Mouse (Mus musculus): ENCODE measurements around the gene Sf3b6. TPM values are rescaled to one million over a fixed set of nuclear protein-coding genes. Genes with fewer than 3 reads are reported as not detected.
A peak's percentile ranks its signal among the peaks of the same experiment; 100 is the strongest.

The Sf3b6 gene
- total RNA-seq, 1 experiment, result 119 TPM

DNA sequence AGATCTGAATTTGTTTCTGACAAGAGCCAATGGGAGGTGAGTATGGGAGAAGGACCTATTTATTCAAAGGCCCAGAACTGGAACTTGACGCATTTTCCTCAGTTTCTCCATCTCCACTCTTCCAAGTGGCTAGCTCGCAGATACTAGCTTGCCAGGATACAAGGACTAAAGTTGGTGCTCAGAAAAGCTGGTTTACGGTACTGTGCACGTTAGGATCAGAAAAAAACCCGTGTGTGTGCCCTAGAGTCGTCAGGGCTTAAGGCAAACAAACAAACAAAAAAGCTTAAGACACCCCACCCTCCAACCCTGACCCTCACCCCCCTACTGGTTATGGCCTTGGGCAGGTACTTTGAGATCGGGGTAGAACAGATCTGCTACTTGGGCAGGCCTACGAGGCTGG lies 25.1 kb downstream of the Sf3b6 start:
- Histone ChIP-seq H3K9me3 (ENCODE audit: control insufficient read depth, insufficient read depth, low read depth, low read length) (no peaks in the 10 kb centered on the region), H3K4me3 (ENCODE audit: insufficient read depth in 1 of 2, low read depth in 1 of 2, low read length in 2 of 2, poor library complexity in 1 of 2, severe bottlenecking in 1 of 2) (no peak overlapping the region), H3K4me1 (ENCODE audit: control insufficient read depth in 2 of 2, insufficient read depth in 2 of 2, low read length in 2 of 2, poor library complexity in 1 of 2) (peaks cover 6% of the 10 kb centered on the region in 2 experiments; a peak in 2 of 4 replicates), H3K27ac (ENCODE audit: insufficient read depth, low read depth, low read length, poor library complexity, severe bottlenecking) (no peak overlapping the region), H3K36me3 (ENCODE audit: control insufficient read depth, insufficient read depth, low read length, poor library complexity, severe bottlenecking) (peaks cover 2% of the 10 kb centered on the region; the same call in 1 of the 2 replicates), H3K9ac (ENCODE audit: insufficient read depth, low read depth, low read length, poor library complexity, severe bottlenecking) (no peak overlapping the region)
- no peak for TF ChIP-seq MAFK (IDR thresholded peaks at IDR 0.05; ENCODE audit: insufficient read depth, low read depth, low read length)
- TF ChIP-seq ZC3H11A (IDR thresholded peaks at IDR 0.05; ENCODE audit: borderline replicate concordance, low read depth, low read length), result no peak
- no peak for TF ChIP-seq HCFC1 (IDR thresholded peaks at IDR 0.05; ENCODE audit: borderline replicate concordance, insufficient read depth, low read length)
- TF ChIP-seq ZNF384 (IDR thresholded peaks at IDR 0.05; ENCODE audit: low read depth, low read length), result no peak
- DNase-seq (ENCODE audit: low read depth, low spot score), result no peak
- in situ Hi-C loops (cut with MboI; ENCODE audit: low sequenced_read_pairs in 2 of 2, unreplicated experiment in 2 of 2), result no loop called here

GRCm38 (mm10) chr12:4842890-4843597 lies 25.7 kb downstream of the Sf3b6 start, which contains the start of gene Wdcp:
Wdcp (plus strand) TSS chr12:4843303.
- Histone ChIP-seq H3K27ac (ENCODE audit: insufficient read depth, low read depth, low read length, poor library complexity, severe bottlenecking) (no peak within 1 kb of the TSS), H3K4me1 (ENCODE audit: control insufficient read depth in 2 of 2, insufficient read depth in 2 of 2, low read length in 2 of 2, poor library complexity in 1 of 2) (peaks cover 6% of the 10 kb centered on the region in 2 experiments; a peak in 2 of 4 replicates), H3K36me3 (ENCODE audit: control insufficient read depth, insufficient read depth, low read length, poor library complexity, severe bottlenecking) (peaks cover 2% of the 10 kb centered on the region; the same call in 1 of the 2 replicates), H3K9ac (ENCODE audit: insufficient read depth, low read depth, low read length, poor library complexity, severe bottlenecking) (peak within 1 kb of the TSS; percentile 86), H3K4me3 (ENCODE audit: insufficient read depth in 1 of 2, low read depth in 1 of 2, low read length in 2 of 2, poor library complexity in 1 of 2, severe bottlenecking in 1 of 2) (peak within 1 kb of the TSS; percentile 93 to 97), H3K9me3 (ENCODE audit: control insufficient read depth, insufficient read depth, low read depth, low read length) (no peaks in the 10 kb centered on the region)
- in situ Hi-C loops (cut with MboI; ENCODE audit: low sequenced_read_pairs in 2 of 2, unreplicated experiment in 2 of 2), result no loop called here
- TF ChIP-seq HCFC1 (IDR thresholded peaks at IDR 0.05; ENCODE audit: borderline replicate concordance, insufficient read depth, low read length) (peak; percentile 90), ZNF384 (IDR thresholded peaks at IDR 0.05; ENCODE audit: low read depth, low read length) (no peak), CHD2 (IDR thresholded peaks at IDR 0.05; ENCODE audit: low read depth, low read length) (peak; percentile 64)
- peak; percentile 85 for DNase-seq (ENCODE audit: low read depth, low spot score)

DNA sequence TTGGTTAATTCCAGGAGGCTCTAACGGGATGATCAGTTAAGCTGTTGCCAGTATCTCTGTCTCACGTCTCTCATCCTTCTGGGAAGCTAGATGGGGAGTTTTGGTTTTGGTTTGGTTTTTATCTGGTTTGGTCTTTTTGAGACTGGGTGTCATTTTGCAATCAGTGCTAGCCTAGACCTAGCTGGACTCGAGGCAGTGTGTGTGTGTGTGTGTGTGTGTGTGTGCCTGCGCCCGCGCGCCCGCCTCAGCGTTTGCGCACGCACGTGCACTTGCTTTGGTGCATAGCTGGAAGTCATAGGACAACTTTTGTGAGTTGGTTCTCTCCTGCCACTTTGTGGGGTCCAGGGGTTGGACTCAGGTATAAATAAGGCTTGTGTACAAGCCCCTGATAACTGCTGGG lies 26.4 kb downstream of the Sf3b6 start:
- DNase-seq (ENCODE audit: low read depth, low spot score), result no peak
- Histone ChIP-seq H3K4me1 (ENCODE audit: control insufficient read depth in 2 of 2, insufficient read depth in 2 of 2, low read length in 2 of 2, poor library complexity in 1 of 2) (peaks cover 6% of the 10 kb centered on the region in 2 experiments; a peak in 2 of 4 replicates), H3K4me3 (ENCODE audit: insufficient read depth in 1 of 2, low read depth in 1 of 2, low read length in 2 of 2, poor library complexity in 1 of 2, severe bottlenecking in 1 of 2) (peak overlapping the region; percentile 93 to 97), H3K27ac (ENCODE audit: insufficient read depth, low read depth, low read length, poor library complexity, severe bottlenecking) (no peak overlapping the region), H3K36me3 (ENCODE audit: control insufficient read depth, insufficient read depth, low read length, poor library complexity, severe bottlenecking) (peaks cover 2% of the 10 kb centered on the region; the same call in 1 of the 2 replicates), H3K9ac (ENCODE audit: insufficient read depth, low read depth, low read length, poor library complexity, severe bottlenecking) (peak overlapping the region; percentile 86), H3K9me3 (ENCODE audit: control insufficient read depth, insufficient read depth, low read depth, low read length) (no peaks in the 10 kb centered on the region)
- in situ Hi-C loops (cut with MboI; ENCODE audit: low sequenced_read_pairs in 2 of 2, unreplicated experiment in 2 of 2), result no loop called here
- TF ChIP-seq MAFK (IDR thresholded peaks at IDR 0.05; ENCODE audit: insufficient read depth, low read depth, low read length) (no peak), HCFC1 (IDR thresholded peaks at IDR 0.05; ENCODE audit: borderline replicate concordance, insufficient read depth, low read length) (no peak), CHD2 (IDR thresholded peaks at IDR 0.05; ENCODE audit: low read depth, low read length) (no peak), ZNF384 (IDR thresholded peaks at IDR 0.05; ENCODE audit: low read depth, low read length) (no peak), ZC3H11A (IDR thresholded peaks at IDR 0.05; ENCODE audit: borderline replicate concordance, low read depth, low read length) (no peak)

- peaks cover 16% of the 10 kb centered on the region for H3K36me3 ChIP-seq (ENCODE audit: control insufficient read depth, insufficient read depth, low read length, poor library complexity, severe bottlenecking)
- TF ChIP-seq HCFC1 (IDR thresholded peaks at IDR 0.05; ENCODE audit: borderline replicate concordance, insufficient read depth, low read length), result no peak
- no peak for TF ChIP-seq ZNF384 (IDR thresholded peaks at IDR 0.05; ENCODE audit: low read depth, low read length)
- no peak for TF ChIP-seq CHD2 (IDR thresholded peaks at IDR 0.05; ENCODE audit: low read depth, low read length)
- TF ChIP-seq ZC3H11A (IDR thresholded peaks at IDR 0.05; ENCODE audit: borderline replicate concordance, low read depth, low read length), result peak; percentile 34
- no peak overlapping the region for H3K27ac ChIP-seq (ENCODE audit: insufficient read depth, low read depth, low read length, poor library complexity, severe bottlenecking)
- no peak for DNase-seq (ENCODE audit: low read depth, low spot score)
- in situ Hi-C loops (cut with MboI; ENCODE audit: low sequenced_read_pairs in 2 of 2, unreplicated experiment in 2 of 2), result no loop called here
- peaks cover 4 to 11% of the 10 kb centered on the region in 2 experiments; a peak in 3 of 4 replicates for H3K4me1 ChIP-seq (ENCODE audit: control insufficient read depth in 2 of 2, insufficient read depth in 2 of 2, low read length in 2 of 2, poor library complexity in 1 of 2)
- no peak overlapping the region for H3K4me3 ChIP-seq (ENCODE audit: insufficient read depth in 1 of 2, low read depth in 1 of 2, low read length in 2 of 2, poor library complexity in 1 of 2, severe bottlenecking in 1 of 2)
- no peak overlapping the region for H3K9ac ChIP-seq (ENCODE audit: insufficient read depth, low read depth, low read length, poor library complexity, severe bottlenecking)
- no peaks in the 10 kb centered on the region for H3K9me3 ChIP-seq (ENCODE audit: control insufficient read depth, insufficient read depth, low read depth, low read length)
These were observed 38.8 kb downstream of the Sf3b6 start for GRCm38 (mm10) chr12:4856160-4856559.

Measured in ES-E14 (cell line).